Mouse (Mus musculus) limb, embryonic 13.5 days (tissue): Measurements from ENCODE around the gene Aass. TPM values are rescaled to one million over a fixed set of nuclear protein-coding genes. Genes with fewer than 3 reads are reported as not detected.
"Not testable (repeated sequence)": the region's sequence is repeated elsewhere in the genome, so short reads cannot be mapped to it uniquely, and the experiment has no call there.

ENCODE experiments used
- ATAC-seq: fragments of 200-750 bp; cut with Nextera tagmentation; 2 replicates; pipeline ENCODE4 v1.8.0; 2017; ENCODE audit warnings: low read depth, moderate number of reproducible peaks, moderate TSS enrichment; ENCODE audit not compliant: low FRiP score
- H3K27ac ChIP-seq: fragments of 300-500 bp; sonication (generic); 2 replicates; pipeline ENCODE4 v1.5.1; 2015; ENCODE audit warnings: inconsistent platforms, mild to moderate bottlenecking, moderate library complexity
- H3K27me3 ChIP-seq: fragments of 300-500 bp; sonication (generic); 2 replicates; pipeline ENCODE4 v1.6.1; 2015; ENCODE audit warnings: mild to moderate bottlenecking, inconsistent platforms
- H3K36me3 ChIP-seq: fragments of 300-500 bp; sonication (generic); 2 replicates; pipeline ENCODE4 v1.6.1; 2015; ENCODE audit warnings: inconsistent platforms, mild to moderate bottlenecking, moderate library complexity
- H3K4me1 ChIP-seq: fragments of 300-500 bp; sonication (generic); 2 replicates; pipeline ENCODE4 v1.6.1; 2015; ENCODE audit warnings: inconsistent platforms
- H3K4me2 ChIP-seq: fragments of 300-500 bp; sonication (generic); replicated peaks from 2 replicates; pipeline ENCODE4 v1.6.1; 2015; ENCODE audit warnings: inconsistent platforms, mild to moderate bottlenecking, moderate library complexity
- H3K4me3 ChIP-seq: fragments of 300-500 bp; sonication (generic); 2 replicates; pipeline ENCODE4 v1.5.1; 2015; ENCODE audit warnings: moderate library complexity, mild to moderate bottlenecking, inconsistent platforms
- H3K9ac ChIP-seq: fragments of 300-500 bp; sonication (generic); 2 replicates; pipeline ENCODE4 v1.6.1; 2015; ENCODE audit warnings: mild to moderate bottlenecking, inconsistent platforms
- H3K9me3 ChIP-seq: fragments of 300-500 bp; sonication (generic); 2 replicates; pipeline ENCODE4 v1.6.1; 2016; ENCODE audit warnings: inconsistent platforms
- WGBS: fragments of 180-500 bp; shearing (Covaris S2); methylation state at CpG from one replicate; pipeline ENCODE4 v1.1.7; 2015; 5-methylcytosine and 5-hydroxymethylcytosine counted together
- polyA plus RNA-seq: library from polyadenylated mRNA; unstranded; fragments of >200 nt; fragmentation: Nextera tagmentation; extraction: Ambion mirVana; gene quantifications from 2 replicates; pipeline ENCODE4 v1.2.1, GENCODE M21; 2015

The Aass gene
- polyA plus RNA-seq, 1 experiment from 2014 or later, result 5.0 TPM

DNA sequence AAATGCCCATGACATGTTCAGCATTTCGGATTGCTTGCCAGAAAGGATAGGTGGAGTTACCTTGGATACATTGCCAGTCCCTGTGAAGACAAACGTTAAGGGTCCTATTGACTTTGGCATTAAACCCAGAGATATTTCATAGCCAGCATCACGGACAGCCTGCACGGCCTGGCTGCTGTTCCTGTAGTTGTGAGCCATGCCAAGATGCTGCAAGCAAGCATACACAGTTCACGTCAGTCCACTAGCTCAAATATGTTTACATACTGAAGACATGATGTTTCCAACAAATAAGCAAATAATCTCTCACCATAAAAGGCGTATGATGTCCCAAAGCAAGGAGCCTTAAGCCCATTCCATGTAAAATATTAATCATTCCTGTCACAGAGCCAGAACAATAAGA is 18.0 kb downstream of the Aass start:
- no peak for ATAC-seq
- no peaks in the 10 kb centered on the region for H3K9me3 ChIP-seq

GRCm38 (mm10) chr6:23107069-23107468 is 25.7 kb downstream of the Aass start:
- no peak overlapping the region for H3K9ac ChIP-seq
- H3K27me3 ChIP-seq, result no peaks in the 10 kb centered on the region
- H3K9me3 ChIP-seq, result no peaks in the 10 kb centered on the region
- no peaks in the 10 kb centered on the region for H3K4me1 ChIP-seq
- 90% methylated on average over 4 of the region's 4 CpGs for WGBS
- no peak overlapping the region for H3K4me3 ChIP-seq
- no peaks in the 10 kb centered on the region for H3K36me3 ChIP-seq
- no peak overlapping the region for H3K27ac ChIP-seq
- ATAC-seq, result no peak
- H3K4me2 ChIP-seq, result no peak overlapping the region

More for the DNA sequence above, 18.0 kb downstream of the Aass start:
- H3K27me3 ChIP-seq, result no peaks in the 10 kb centered on the region
- no peaks in the 10 kb centered on the region for H3K36me3 ChIP-seq
- no peak overlapping the region for H3K4me3 ChIP-seq
- H3K4me2 ChIP-seq, result no peak overlapping the region
- 86% methylated on average over 6 of the region's 6 CpGs for WGBS
- H3K9ac ChIP-seq, result no peak overlapping the region
- H3K4me1 ChIP-seq, result no peaks in the 10 kb centered on the region
- no peak overlapping the region for H3K27ac ChIP-seq

- no peaks in the 10 kb centered on the region for H3K36me3 ChIP-seq
- H3K27ac ChIP-seq, result no peak overlapping the region
- H3K9me3 ChIP-seq, result no peaks in the 10 kb centered on the region
- H3K4me3 ChIP-seq, result no peak overlapping the region
- ATAC-seq, result no peak
- no peaks in the 10 kb centered on the region for H3K4me1 ChIP-seq
- 74% methylated on average over 4 of the region's 4 CpGs for WGBS
- H3K4me2 ChIP-seq, result no peak overlapping the region
- H3K27me3 ChIP-seq, result no peaks in the 10 kb centered on the region
- no peak overlapping the region for H3K9ac ChIP-seq
Measured at GRCm38 (mm10) chr6:23106373-23106772, 26.4 kb downstream of the Aass start.

GRCm38 (mm10) chr6:23090346-23091055 is 42.3 kb downstream of the Aass start:
- not testable (repeated sequence) for H3K4me2 ChIP-seq, H3K9ac ChIP-seq, H3K4me3 ChIP-seq, H3K27me3 ChIP-seq, H3K4me1 ChIP-seq, ATAC-seq, H3K36me3 ChIP-seq, H3K9me3 ChIP-seq, H3K27ac ChIP-seq
- WGBS, result 85% methylated on average over 11 of the region's 11 CpGs

GRCm38 (mm10) chr6:23089292-23089691 is 43.5 kb downstream of the Aass start:
- not testable (repeated sequence) for H3K4me1 ChIP-seq, H3K9ac ChIP-seq, H3K4me3 ChIP-seq, H3K9me3 ChIP-seq, H3K27me3 ChIP-seq, H3K36me3 ChIP-seq, H3K4me2 ChIP-seq, H3K27ac ChIP-seq, ATAC-seq
- 76% methylated on average over 4 of the region's 4 CpGs for WGBS

GRCm38 (mm10) chr6:23084587-23085421 is 48.0 kb downstream of the Aass start:
- Histone ChIP-seq H3K36me3 (no peaks in the 10 kb centered on the region), H3K9ac (no peak overlapping the region), H3K4me1 (peaks cover 4% of the 10 kb centered on the region; the same call in 1 of the 2 replicates), H3K27ac (no peak overlapping the region), H3K9me3 (no peaks in the 10 kb centered on the region), H3K27me3 (no peaks in the 10 kb centered on the region), H3K4me3 (no peak overlapping the region), H3K4me2 (no peak overlapping the region)
- no peak for ATAC-seq
- 85% methylated on average over 5 of the region's 5 CpGs for WGBS

- H3K27ac ChIP-seq, result no peak overlapping the region
- H3K4me3 ChIP-seq, result no peak overlapping the region
- no peak for ATAC-seq
- no peak overlapping the region for H3K9ac ChIP-seq
- no peaks in the 10 kb centered on the region for H3K9me3 ChIP-seq
- H3K36me3 ChIP-seq, result no peaks in the 10 kb centered on the region
- peaks cover 4% of the 10 kb centered on the region; the same call in 1 of the 2 replicates for H3K4me1 ChIP-seq
- H3K27me3 ChIP-seq, result no peaks in the 10 kb centered on the region
- 59% methylated on average over 3 of the region's 3 CpGs for WGBS
- no peak overlapping the region for H3K4me2 ChIP-seq
Measured at GRCm38 (mm10) chr6:23079991-23080680, 52.6 kb downstream of the Aass start.

DNA sequence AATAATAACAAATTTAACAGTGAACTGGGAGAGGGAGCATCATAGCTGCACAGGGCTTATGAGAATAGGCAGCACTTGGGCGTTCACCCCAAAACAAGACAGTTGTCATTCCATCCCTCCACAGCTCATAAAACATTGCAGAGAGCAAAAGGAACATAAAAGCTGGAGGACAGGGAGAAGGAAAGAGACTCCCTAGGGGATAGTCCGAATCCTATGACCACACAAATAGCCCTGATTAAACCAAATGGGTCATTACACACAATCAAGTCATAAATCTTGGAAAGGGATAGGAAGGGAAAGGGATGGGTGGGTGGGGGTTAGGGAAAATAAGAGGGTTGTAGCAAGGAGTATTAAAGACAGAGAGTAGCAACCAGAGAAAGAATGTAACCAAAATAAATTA is 54.5 kb downstream of the Aass start:
- Histone ChIP-seq H3K9ac (no peak overlapping the region), H3K27ac (no peak overlapping the region), H3K4me1 (peaks cover 4% of the 10 kb centered on the region; the same call in 1 of the 2 replicates), H3K27me3 (no peaks in the 10 kb centered on the region), H3K4me3 (no peak overlapping the region), H3K4me2 (no peak overlapping the region), H3K9me3 (no peaks in the 10 kb centered on the region), H3K36me3 (no peaks in the 10 kb centered on the region)
- ATAC-seq, result no peak
- 19% methylated on average over 2 of the region's 2 CpGs for WGBS

GRCm38 (mm10) chr6:23076060-23076459 is 56.7 kb downstream of the Aass start:
- no peak overlapping the region for H3K4me3 ChIP-seq
- ATAC-seq, result no peak
- no peaks in the 10 kb centered on the region for H3K36me3 ChIP-seq
- no peak overlapping the region for H3K9ac ChIP-seq
- WGBS, result 64% methylated on average over 2 of the region's 2 CpGs
- no peak overlapping the region for H3K4me2 ChIP-seq
- H3K27me3 ChIP-seq, result no peaks in the 10 kb centered on the region
- no peak overlapping the region for H3K27ac ChIP-seq
- peaks cover 4% of the 10 kb centered on the region; the same call in 1 of the 2 replicates for H3K4me1 ChIP-seq
- no peaks in the 10 kb centered on the region for H3K9me3 ChIP-seq

- WGBS, result 87% methylated on average over 5 of the region's 5 CpGs
- no peaks in the 10 kb centered on the region for H3K36me3 ChIP-seq
- H3K27ac ChIP-seq, result no peak overlapping the region
- ATAC-seq, result no peak
- no peak overlapping the region for H3K9ac ChIP-seq
- no peak overlapping the region for H3K4me3 ChIP-seq
- H3K4me2 ChIP-seq, result no peak overlapping the region
- H3K27me3 ChIP-seq, result no peaks in the 10 kb centered on the region
- no peaks in the 10 kb centered on the region for H3K4me1 ChIP-seq
- H3K9me3 ChIP-seq, result 0 out of 2 replicates have a peak, but pooled peaks cover 4% of the 10 kb centered on the region
Measured at GRCm38 (mm10) chr6:23055734-23056133, 77.1 kb downstream of the Aass start.

DNA sequence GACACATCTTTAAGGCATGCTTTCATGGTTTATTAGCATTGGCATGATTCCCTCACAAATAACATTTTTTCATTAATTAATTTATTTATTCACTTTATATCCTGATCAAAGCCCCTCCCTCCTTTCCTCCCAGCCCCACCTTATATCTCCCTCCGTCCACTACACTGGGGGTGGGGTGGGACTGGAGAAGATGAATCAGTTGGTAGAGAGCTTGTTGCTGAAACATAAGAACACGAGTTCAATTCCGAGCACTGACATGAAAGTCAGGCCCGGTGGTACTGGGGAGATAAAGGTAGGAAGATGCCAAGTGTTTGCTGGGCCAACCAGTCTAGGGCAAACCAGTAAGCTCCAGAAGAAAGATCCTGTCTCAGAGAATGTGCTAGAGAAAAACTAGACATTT is 84.0 kb downstream of the Aass start:
- no peaks in the 10 kb centered on the region for H3K27me3 ChIP-seq
- ATAC-seq, result no peak
- 89% methylated on average over 4 of the region's 4 CpGs for WGBS

GRCm38 (mm10) chr6:23028251-23028650 is 104.5 kb downstream of the Aass start:
- Histone ChIP-seq H3K4me3 (no peak overlapping the region), H3K27ac (no peak overlapping the region), H3K9me3 (no peaks in the 10 kb centered on the region), H3K9ac (no peak overlapping the region), H3K27me3 (no peaks in the 10 kb centered on the region), H3K4me1 (peaks cover 4% of the 10 kb centered on the region; the same call in 1 of the 2 replicates), H3K4me2 (no peak overlapping the region), H3K36me3 (no peaks in the 10 kb centered on the region)
- WGBS, result 65% methylated on average over 1 of the region's 1 CpGs
- no peak for ATAC-seq

More for the DNA sequence above, 84.0 kb downstream of the Aass start:
- Histone ChIP-seq H3K4me1 (no peaks in the 10 kb centered on the region), H3K9me3 (0 out of 2 replicates have a peak, but pooled peaks cover 4% of the 10 kb centered on the region), H3K4me3 (no peak overlapping the region), H3K9ac (no peak overlapping the region), H3K4me2 (no peak overlapping the region), H3K36me3 (no peaks in the 10 kb centered on the region), H3K27ac (no peak overlapping the region)
